Mouse (Mus musculus) 3134 (cell line): Measurements from ENCODE around the gene Krt80.

Experiments
- DNase-seq: peaks from one replicate; pipeline ENCODE4 v3.0.0-alpha.2; 2011; ENCODE audit warnings: low spot score; ENCODE audit not compliant: insufficient read length; ENCODE audit errors: extremely low read depth

Gene Krt80

GRCm38 (mm10) chr15:101320010-101320617 lies 49.8 kb downstream of the Krt80 start:
- DNase-seq, result no peak

- DNase-seq, result no peak
These were observed 50.8 kb downstream of the Krt80 start for GRCm38 (mm10) chr15:101318889-101319765.

GRCm38 (mm10) chr15:101317814-101318500 lies 52.0 kb downstream of the Krt80 start:
- DNase-seq, result no peak

- no peak for DNase-seq
These were observed 52.8 kb downstream of the Krt80 start for GRCm38 (mm10) chr15:101316913-101317813.

- DNase-seq, result no peak
These were observed 53.6 kb downstream of the Krt80 start for GRCm38 (mm10) chr15:101316279-101316912.

- peak; percentile 80 for DNase-seq
These were observed 54.1 kb downstream of the Krt80 start for GRCm38 (mm10) chr15:101315832-101316231.

GRCm38 (mm10) chr15:101315378-101315777 lies 54.6 kb downstream of the Krt80 start:
- DNase-seq, result no peak

- no peak for DNase-seq
These were observed 58.0 kb downstream of the Krt80 start for GRCm38 (mm10) chr15:101312006-101312405.

- no peak for DNase-seq
These were observed 58.7 kb downstream of the Krt80 start for GRCm38 (mm10) chr15:101311087-101311770.

GRCm38 (mm10) chr15:101309493-101309892 lies 60.5 kb downstream of the Krt80 start:
- no peak for DNase-seq

GRCm38 (mm10) chr15:101308440-101309348 lies 61.3 kb downstream of the Krt80 start:
- no peak for DNase-seq

GRCm38 (mm10) chr15:101306459-101306858 lies 63.5 kb downstream of the Krt80 start:
- DNase-seq, result no peak

GRCm38 (mm10) chr15:101303830-101304229 lies 66.1 kb downstream of the Krt80 start:
- no peak for DNase-seq

- DNase-seq, result no peak
These were observed 67.8 kb downstream of the Krt80 start for GRCm38 (mm10) chr15:101302201-101302600.

GRCm38 (mm10) chr15:101300128-101300527 lies 69.8 kb downstream of the Krt80 start:
- no peak for DNase-seq

GRCm38 (mm10) chr15:101299480-101299960 lies 70.4 kb downstream of the Krt80 start:
- no peak for DNase-seq

- no peak for DNase-seq
These were observed 71.4 kb downstream of the Krt80 start for GRCm38 (mm10) chr15:101298550-101298949.

GRCm38 (mm10) chr15:101297988-101298387 lies 72.0 kb downstream of the Krt80 start:
- no peak for DNase-seq
